Comparison of ENCODE assay signal across 10 mouse cellular contexts in the genomic region with DNA sequence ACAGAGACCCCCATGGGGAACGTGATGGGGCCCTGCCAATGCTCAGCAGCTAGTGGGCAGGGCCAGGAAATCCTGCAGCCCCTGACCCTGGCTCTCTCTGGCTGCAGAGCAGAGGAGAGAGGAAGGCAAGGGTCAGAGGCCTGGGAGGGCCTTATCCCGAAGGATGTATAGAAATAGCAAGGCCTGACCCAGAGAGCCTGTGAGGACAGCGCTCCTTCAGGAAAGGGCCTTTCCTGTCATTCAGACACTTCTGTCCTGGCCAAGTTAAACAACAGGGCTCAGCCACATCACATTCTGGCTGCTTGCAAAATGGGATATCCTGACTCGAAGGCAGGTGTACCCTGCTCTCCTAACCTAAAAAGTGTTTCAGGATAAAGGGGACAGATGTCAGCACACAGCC.
DNase-seq lines count a peak whose midpoint lies in the region; ATAC-seq lines count a peak whose summit lies in the region.
"Had no signal": no experiment of that assay in that cellular context is flagged by ENCODE, and none has a peak within 500 bp of the region (broad histone marks: within the 10 kb centered on the region; RNA-seq: fewer than 3 reads in every experiment).

No protein-coding gene starts in this region.

- H3K36me3 ChIP-seq in hindbrain, embryonic 13.5 days, result no peaks in the 10 kb centered on the region
- H3K36me3 ChIP-seq in hindbrain, embryonic 12.5 days, result no peaks in the 10 kb centered on the region
- H3K36me3 ChIP-seq in heart, embryonic 10.5 days, result no peaks in the 10 kb centered on the region; the same call in 1 of the 2 replicates
- H3K36me3 ChIP-seq in kidney, embryonic 14.5 days (ENCODE audit: control insufficient read depth, insufficient read depth, low read length), result no peaks in the 10 kb centered on the region
- H3K36me3 ChIP-seq in midbrain, embryonic 14.5 days (ENCODE audit: control insufficient read depth, insufficient read depth, low read length), result no peaks in the 10 kb centered on the region
- H3K36me3 ChIP-seq: embryonic facial prominence, embryonic 12.5 days had no signal

- no peak overlapping the region for H3K9ac ChIP-seq in hindbrain, embryonic 13.5 days
- H3K9ac ChIP-seq in hindbrain, embryonic 12.5 days, result no peak overlapping the region
- no peak overlapping the region for H3K9ac ChIP-seq in kidney, embryonic 14.5 days (ENCODE audit: low read depth, low read length)
- no peak overlapping the region for H3K9ac ChIP-seq in midbrain, embryonic 14.5 days (replicated peaks; ENCODE audit: low read length)
- H3K9ac ChIP-seq: embryonic facial prominence, embryonic 12.5 days had no signal

- H3K9me3 ChIP-seq in hindbrain, embryonic 13.5 days, result no peaks in the 10 kb centered on the region
- H3K9me3 ChIP-seq in hindbrain, embryonic 12.5 days (replicated peaks), result no peaks in the 10 kb centered on the region
- no peaks in the 10 kb centered on the region for H3K9me3 ChIP-seq in heart, embryonic 10.5 days
- no peaks in the 10 kb centered on the region for H3K9me3 ChIP-seq in kidney, embryonic 14.5 days (ENCODE audit: control insufficient read depth, low read length)
- no peaks in the 10 kb centered on the region for H3K9me3 ChIP-seq in midbrain, embryonic 14.5 days (ENCODE audit: control insufficient read depth, low read length)
- H3K9me3 ChIP-seq: embryonic facial prominence, embryonic 12.5 days had no signal

- ATAC-seq in hindbrain, embryonic 13.5 days (ENCODE audit: low FRiP score), result no peak
- ATAC-seq in hindbrain, embryonic 12.5 days (ENCODE audit: low FRiP score), result no peak
- peak; percentile 38; the same call in 1 of the 2 replicates for ATAC-seq in kidney, embryonic 14.5 days (ENCODE audit: low FRiP score, low TSS enrichment)
- ATAC-seq in midbrain, embryonic 14.5 days (ENCODE audit: low FRiP score, low TSS enrichment), result no peak
- no peak for ATAC-seq in granulocyte monocyte progenitor cell, adult 5-6 weeks (replicated peaks; ENCODE audit: poor library complexity, severe bottlenecking)

- no peak for DNase-seq in heart, embryonic 10.5 days (ENCODE audit: low spot score)
- no peak for DNase-seq in midbrain, embryonic 14.5 days
- no peak for DNase-seq in spleen, postnatal 36 days (ENCODE audit: low spot score in 2 of 2)
- DNase-seq in thymus, adult 18-20 months, result no peak

- H3K4me2 ChIP-seq in hindbrain, embryonic 13.5 days, result no peak overlapping the region
- H3K4me2 ChIP-seq in hindbrain, embryonic 12.5 days (replicated peaks), result no peak overlapping the region
- no peak overlapping the region for H3K4me2 ChIP-seq in kidney, embryonic 14.5 days (replicated peaks; ENCODE audit: low read depth, low read length)
- no peak overlapping the region for H3K4me2 ChIP-seq in midbrain, embryonic 14.5 days (ENCODE audit: low read length)
- H3K4me2 ChIP-seq: embryonic facial prominence, embryonic 12.5 days had no signal

- 62% methylated on average over 4 of the region's 4 CpGs for WGBS in hindbrain, embryonic 13.5 days
- whole genome bisulfite sequencing in hindbrain, embryonic 12.5 days, result 58% methylated on average over 4 of the region's 4 CpGs
- WGBS in heart, embryonic 10.5 days, result 40% methylated on average over 4 of the region's 4 CpGs
- 29% methylated on average over 4 of the region's 4 CpGs for WGBS in kidney, embryonic 14.5 days
- 71% methylated on average over 4 of the region's 4 CpGs for WGBS in midbrain, embryonic 14.5 days

- H3K27ac ChIP-seq in hindbrain, embryonic 13.5 days, result peak overlapping the region; percentile 84
- no peak overlapping the region; the same call in 1 of the 2 replicates for H3K27ac ChIP-seq in hindbrain, embryonic 12.5 days
- peak overlapping the region; percentile 62 for H3K27ac ChIP-seq in heart, embryonic 10.5 days
- H3K27ac ChIP-seq in kidney, embryonic 14.5 days (ENCODE audit: low read depth, low read length), result no peak overlapping the region
- peak overlapping the region; percentile 57; the same call in 1 of the 2 replicates for H3K27ac ChIP-seq in midbrain, embryonic 14.5 days (replicated peaks; ENCODE audit: low read depth, low read length)
- H3K27ac ChIP-seq: embryonic facial prominence, embryonic 12.5 days; macrophage had no signal

- no peaks in the 10 kb centered on the region for H3K27me3 ChIP-seq in hindbrain, embryonic 13.5 days
- H3K27me3 ChIP-seq in hindbrain, embryonic 12.5 days, result no peaks in the 10 kb centered on the region
- H3K27me3 ChIP-seq in heart, embryonic 10.5 days (ENCODE audit: insufficient read depth, poor library complexity, severe bottlenecking), result no peaks in the 10 kb centered on the region
- no peaks in the 10 kb centered on the region for H3K27me3 ChIP-seq in kidney, embryonic 14.5 days (ENCODE audit: control insufficient read depth, insufficient read depth, low read length)
- H3K27me3 ChIP-seq in midbrain, embryonic 14.5 days (ENCODE audit: control insufficient read depth, insufficient read depth, low read length), result no peaks in the 10 kb centered on the region
- H3K27me3 ChIP-seq: embryonic facial prominence, embryonic 12.5 days had no signal

- peaks cover 74% of the 10 kb centered on the region for H3K4me1 ChIP-seq in hindbrain, embryonic 13.5 days (replicated peaks)
- H3K4me1 ChIP-seq in hindbrain, embryonic 12.5 days, result peaks cover 49% of the 10 kb centered on the region
- peaks cover 72% of the 10 kb centered on the region for H3K4me1 ChIP-seq in heart, embryonic 10.5 days
- H3K4me1 ChIP-seq in kidney, embryonic 14.5 days (ENCODE audit: control insufficient read depth, insufficient read depth, low read length), result peaks cover 30% of the 10 kb centered on the region
- H3K4me1 ChIP-seq in midbrain, embryonic 14.5 days (ENCODE audit: control insufficient read depth, insufficient read depth, low read length), result peaks cover 26% of the 10 kb centered on the region

- no peak overlapping the region for H3K4me3 ChIP-seq in hindbrain, embryonic 13.5 days
- H3K4me3 ChIP-seq in hindbrain, embryonic 12.5 days, result no peak overlapping the region
- H3K4me3 ChIP-seq in heart, embryonic 10.5 days, result no peak overlapping the region
- H3K4me3 ChIP-seq in kidney, embryonic 14.5 days (ENCODE audit: low read length), result no peak overlapping the region
- H3K4me3 ChIP-seq in midbrain, embryonic 14.5 days (replicated peaks; ENCODE audit: low read depth, low read length), result no peak overlapping the region
- H3K4me3 ChIP-seq: embryonic facial prominence, embryonic 12.5 days had no signal

Comparison
In these comparisons a context has a peak if more than half of its experiments do, and no peak if none do; other contexts are left out.
1. H3K27ac ChIP-seq: peak in hindbrain, embryonic 13.5 days (single experiment), heart, embryonic 10.5 days (single experiment) and midbrain, embryonic 14.5 days (single experiment); none in hindbrain, embryonic 12.5 days (single experiment) and kidney, embryonic 14.5 days (single experiment).